Mouse (Mus musculus): ENCODE data around the gene Cldn9.

Cldn9 gene

GRCm38 (mm10) chr17:23680336-23680735, 3.5 kb downstream of the Cldn9 start:
- no peak for DNase-seq (ENCODE audit: low spot score in 2 of 2)

- DNase-seq (ENCODE audit: low spot score in 2 of 2) = no peak
These were observed 4.5 kb downstream of the Cldn9 start, which contains the start of gene Cldn6 for GRCm38 (mm10) chr17:23679127-23679835. Gene Cldn6 (plus strand): TSS chr17:23679249.

GRCm38 (mm10) chr17:23677236-23677679, 6.6 kb downstream of the Cldn9 start, which contains the start of gene Tnfrsf12a:
Gene Tnfrsf12a (minus strand): TSS chr17:23677468.
- peak; percentile 51 to 82 for DNase-seq (ENCODE audit: low spot score in 2 of 2)

- no peak for DNase-seq (ENCODE audit: low spot score in 2 of 2)
These were observed 7.3 kb downstream of the Cldn9 start for GRCm38 (mm10) chr17:23676473-23677031.

GRCm38 (mm10) chr17:23675564-23676281, 8.1 kb downstream of the Cldn9 start:
- peak; percentile 24 to 46 for DNase-seq (ENCODE audit: low spot score in 2 of 2)

GRCm38 (mm10) chr17:23675127-23675526, 8.7 kb downstream of the Cldn9 start:
- DNase-seq (ENCODE audit: low spot score in 2 of 2) = no peak

GRCm38 (mm10) chr17:23674271-23674952, 9.4 kb downstream of the Cldn9 start:
- no peak for DNase-seq (ENCODE audit: low spot score in 2 of 2)

- peak; percentile 80 to 89 for DNase-seq (ENCODE audit: low spot score in 2 of 2)
These were observed 10.3 kb downstream of the Cldn9 start, which contains the start of the genes Hcfc1r1 and Thoc6 for GRCm38 (mm10) chr17:23673424-23674073. Gene Hcfc1r1 (plus strand): TSS chr17:23673596. Gene Thoc6 (minus strand): TSS chr17:23673882.

GRCm38 (mm10) chr17:23672761-23673160, 11.1 kb downstream of the Cldn9 start:
- DNase-seq (ENCODE audit: low spot score in 2 of 2) = no peak

GRCm38 (mm10) chr17:23671519-23671918, 12.3 kb downstream of the Cldn9 start:
- no peak for DNase-seq (ENCODE audit: low spot score in 2 of 2)

- no peak for DNase-seq (ENCODE audit: low spot score in 2 of 2)
These were observed 13.2 kb downstream of the Cldn9 start for GRCm38 (mm10) chr17:23670516-23671074.

GRCm38 (mm10) chr17:23665511-23665910, 18.3 kb downstream of the Cldn9 start:
- no peak for DNase-seq (ENCODE audit: low spot score in 2 of 2)

GRCm38 (mm10) chr17:23664556-23665021, 19.2 kb downstream of the Cldn9 start:
- no peak for DNase-seq (ENCODE audit: low spot score in 2 of 2)

- DNase-seq (ENCODE audit: low spot score in 2 of 2) = peak in 1 of 2 experiments; percentile 61
These were observed 22.3 kb downstream of the Cldn9 start for GRCm38 (mm10) chr17:23661526-23661925.

- DNase-seq (ENCODE audit: low spot score in 2 of 2) = no peak
These were observed 23.0 kb downstream of the Cldn9 start for GRCm38 (mm10) chr17:23660876-23661200.

GRCm38 (mm10) chr17:23660117-23660875, 23.5 kb downstream of the Cldn9 start, which contains the start of gene Bicdl2:
Gene Bicdl2 (plus strand): TSS chr17:23660506.
- peak; percentile 32 to 67 for DNase-seq (ENCODE audit: low spot score in 2 of 2)

GRCm38 (mm10) chr17:23658450-23658849, 25.4 kb downstream of the Cldn9 start:
- DNase-seq (ENCODE audit: low spot score in 2 of 2) = no peak

GRCm38 (mm10) chr17:23654410-23654809, 29.4 kb downstream of the Cldn9 start:
- no peak for DNase-seq (ENCODE audit: low spot score in 2 of 2)

GRCm38 (mm10) chr17:23654001-23654400, 29.8 kb downstream of the Cldn9 start:
- no peak for DNase-seq (ENCODE audit: low spot score in 2 of 2)

GRCm38 (mm10) chr17:23653324-23653723, 30.5 kb downstream of the Cldn9 start:
- no peak for DNase-seq (ENCODE audit: low spot score in 2 of 2)

Data from spleen, postnatal 10 days (tissue).